Mouse (Mus musculus): Measurements from ENCODE around the gene Wfdc2.
"Not testable (repeated sequence)": the region's sequence is repeated elsewhere in the genome, so short reads cannot be mapped to it uniquely, and the experiment has no call there.

The Wfdc2 gene

GRCm38 (mm10) chr2:164549963-164550894, 12.0 kb upstream of the Wfdc2 start:
- DNase-seq, result no peak

- DNase-seq, result no peak
Observed at GRCm38 (mm10) chr2:164550895-164551269, 11.3 kb upstream of the Wfdc2 start.

GRCm38 (mm10) chr2:164551502-164551901, 10.7 kb upstream of the Wfdc2 start:
- no peak for DNase-seq

GRCm38 (mm10) chr2:164558426-164558825, 3.8 kb upstream of the Wfdc2 start:
- DNase-seq, result no peak

GRCm38 (mm10) chr2:164558991-164559645, 3.1 kb upstream of the Wfdc2 start:
- no peak for DNase-seq

GRCm38 (mm10) chr2:164560106-164560505, 2.1 kb upstream of the Wfdc2 start:
- no peak for DNase-seq

- DNase-seq, result peak; percentile 64
Observed at GRCm38 (mm10) chr2:164563339-164564038, 1.3 kb downstream of the Wfdc2 start.

- no peak for DNase-seq
Observed at GRCm38 (mm10) chr2:164564346-164564745, 2.1 kb downstream of the Wfdc2 start.

- DNase-seq, result no peak
Observed at GRCm38 (mm10) chr2:164566997-164567396, 4.8 kb downstream of the Wfdc2 start.

GRCm38 (mm10) chr2:164567460-164567859, 5.2 kb downstream of the Wfdc2 start:
- no peak for DNase-seq

- DNase-seq, result not testable (repeated sequence)
Observed at GRCm38 (mm10) chr2:164573359-164573758, 11.1 kb downstream of the Wfdc2 start, which contains the start of gene Spint3. Spint3 (minus strand) TSS chr2:164573459.

- DNase-seq, result not testable (repeated sequence)
Observed at GRCm38 (mm10) chr2:164585025-164585725, 23.0 kb downstream of the Wfdc2 start, which contains the start of gene Wfdc6a. Wfdc6a (minus strand) TSS chr2:164585447.

GRCm38 (mm10) chr2:164592014-164592413, 29.8 kb downstream of the Wfdc2 start:
- DNase-seq, result no peak

- DNase-seq, result no peak
Observed at GRCm38 (mm10) chr2:164593494-164593893, 31.3 kb downstream of the Wfdc2 start, which contains the start of gene Eppin. Eppin (minus strand) TSS chr2:164593594.

- no peak for DNase-seq
Observed at GRCm38 (mm10) chr2:164600179-164600578, 38.0 kb downstream of the Wfdc2 start.

GRCm38 (mm10) chr2:164603482-164603881, 41.3 kb downstream of the Wfdc2 start:
- DNase-seq, result no peak

- DNase-seq, result no peak
Observed at GRCm38 (mm10) chr2:164604411-164604810, 42.2 kb downstream of the Wfdc2 start.

- DNase-seq, result no peak
Observed at GRCm38 (mm10) chr2:164608781-164609180, 46.6 kb downstream of the Wfdc2 start.

GRCm38 (mm10) chr2:164613471-164613870, 51.3 kb downstream of the Wfdc2 start, which contains the start of the genes Wfdc6b and Wfdc8:
Wfdc6b (plus strand) TSS chr2:164613522.
Wfdc8 (minus strand) TSS chr2:164613626.
- peak; percentile 7 for DNase-seq

GRCm38 (mm10) chr2:164615386-164615785, 53.2 kb downstream of the Wfdc2 start:
- no peak for DNase-seq

Data from kidney, adult 11 months (tissue).